In the genomic region with DNA sequence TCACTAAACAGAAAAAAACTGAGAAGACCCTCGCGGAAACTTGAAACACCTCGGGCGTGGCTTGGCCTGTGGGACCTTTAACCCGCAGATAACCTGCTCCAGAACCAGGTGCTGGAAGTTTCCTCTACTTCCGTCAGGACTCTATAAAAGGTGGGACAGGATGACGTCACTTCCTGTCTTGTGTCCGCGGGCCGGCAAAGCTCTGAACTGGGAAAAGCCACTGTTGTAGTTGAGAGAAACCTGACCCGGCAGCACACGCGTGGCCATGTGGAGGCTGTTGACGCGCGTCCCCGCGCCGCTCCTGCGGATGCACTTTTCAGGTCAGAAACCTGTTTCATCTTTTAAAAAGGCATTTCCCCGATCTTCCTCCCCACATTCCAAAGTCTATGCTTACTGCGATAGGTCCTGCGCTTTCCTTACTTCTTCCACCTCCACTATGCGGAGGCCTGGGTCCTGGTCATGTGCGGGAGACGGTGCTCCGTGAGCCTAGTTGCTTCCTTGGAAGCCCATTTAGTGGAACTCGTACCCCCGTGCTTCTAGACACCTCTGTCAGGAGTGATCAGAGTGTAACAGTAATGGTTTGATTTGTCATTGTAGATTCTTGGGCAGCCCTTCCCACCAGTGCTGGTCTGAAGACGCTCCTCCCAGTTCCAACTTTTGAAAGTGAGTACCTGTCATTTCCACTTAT, we compare ENCODE assay signal across 8 mouse cellular contexts. TPM values are rescaled to one million over a fixed set of nuclear protein-coding genes. Genes with fewer than 3 reads are reported as not detected.
DNase-seq lines count a peak whose midpoint lies in the region; ATAC-seq lines count a peak whose summit lies in the region.

A gene (plus strand): TSS at position 187 of the 688 bp plus-strand sequence.

- H3K27me3 ChIP-seq in hindbrain, embryonic 16.5 days (replicated peaks; ENCODE audit: control insufficient read depth, insufficient read depth, low read length) = no peaks in the 10 kb centered on the region

- peak; percentile 96 for ATAC-seq in hindbrain, embryonic 16.5 days

- peak within 1 kb of the TSS; percentile 57 for H3K27ac ChIP-seq in hindbrain, embryonic 16.5 days (ENCODE audit: low read depth, low read length)
- H3K27ac ChIP-seq in macrophage = peak within 1 kb of the TSS; percentile 34

- peak within 1 kb of the TSS; percentile 68 for H3K9ac ChIP-seq in hindbrain, embryonic 16.5 days (ENCODE audit: low read depth, low read length)

- H3K4me3 ChIP-seq in hindbrain, embryonic 16.5 days (ENCODE audit: low read length) = peak within 1 kb of the TSS; percentile 59
- H3K4me3 ChIP-seq in macrophage (ENCODE audit: inconsistent target) = peak within 1 kb of the TSS; percentile 86

- DNase-seq in WW6 (ENCODE audit: low read depth, low spot score) = peak; percentile 83
- DNase-seq in cerebellum, postnatal 4 days (ENCODE audit: low spot score in 2 of 2) = peak; percentile 78 to 90
- peak; percentile 95 for DNase-seq in gastrocnemius, adult 18-20 months (ENCODE audit: low spot score)
- DNase-seq in left cerebral cortex, adult 18-20 months (ENCODE audit: low spot score in 2 of 2) = peak; percentile 88 to 92
- DNase-seq in right cerebral cortex, adult 18-20 months = peak; percentile 89
- peak; percentile 29 for DNase-seq in urinary bladder, postnatal 10 days (ENCODE audit: low spot score)

- no peaks in the 10 kb centered on the region for H3K9me3 ChIP-seq in hindbrain, embryonic 16.5 days (ENCODE audit: control insufficient read depth, low read length)

- WGBS in hindbrain, embryonic 16.5 days = 1% methylated on average over 30 of the region's 30 CpGs
- WGBS in macrophage (ENCODE audit: missing documents) = under 1% methylated on average over 30 of the region's 30 CpGs

- H3K4me1 ChIP-seq in hindbrain, embryonic 16.5 days (ENCODE audit: control insufficient read depth, insufficient read depth, low read depth, low read length) = peaks cover 8% of the 10 kb centered on the region

- peaks cover 6% of the 10 kb centered on the region; the same call in 1 of the 2 replicates for H3K36me3 ChIP-seq in hindbrain, embryonic 16.5 days (ENCODE audit: control insufficient read depth, insufficient read depth, low read length)
- peaks cover 21% of the 10 kb centered on the region; the same call in 1 of the 2 replicates for H3K36me3 ChIP-seq in macrophage (ENCODE audit: inconsistent target)

- H3K4me2 ChIP-seq in hindbrain, embryonic 16.5 days (ENCODE audit: low read length) = peak within 1 kb of the TSS; percentile 88

- no peaks in the 10 kb centered on the region for H3K79me2 ChIP-seq in macrophage (ENCODE audit: inconsistent target)

RNA-seq across cellular contexts. Expression of the gene that starts here (rescaled TPM):
- total RNA-seq in gastrocnemius, adult 18-20 months (2021) = 10 to 100 TPM; 60.5 to 63.2 TPM
- 46.2 and 49.1 TPM in 2 replicates for polyA plus RNA-seq in hindbrain, embryonic 16.5 days (2015; fragmentation: Nextera tagmentation; extraction: Ambion mirVana)
- 10 to 100 TPM; 39.3 to 43.3 TPM for total RNA-seq in left cerebral cortex, adult 18-20 months (2021)
- total RNA-seq in macrophage (2018; cell fraction: chromatin; rRNA removed) = 10 to 100 TPM in 8 of 26 experiments, 1 to 10 TPM in 18; 2.5 to 12.3 (median 7.2) TPM
- 10 to 100 TPM; 18.7 to 33.6 (median 26.1) TPM for total RNA-seq in macrophage (2018; cell fraction: cytosol; rRNA removed)
- total RNA-seq in macrophage (2018; cell fraction: nucleus; rRNA removed) = 10 to 100 TPM in 13 of 26 experiments, 1 to 10 TPM in 13; 2.3 to 13.7 (median 9.9) TPM
- polyA plus RNA-seq in macrophage (2018) = 27.2 to 40.6 TPM (median 35.2 TPM) in 3 replicates

Comparison
In these comparisons a context has a peak if more than half of its experiments do, and no peak if none do; other contexts are left out.
1. Peak in every context shown above with its lines: DNase-seq, ATAC-seq, H3K4me3 ChIP-seq and H3K27ac ChIP-seq.
2. DNase-seq: peak in every context shown above with its lines; median percentile 95 in gastrocnemius, adult 18-20 months; 90 in left cerebral cortex, adult 18-20 months; 89 in right cerebral cortex, adult 18-20 months; 84 in cerebellum, postnatal 4 days; 83 in WW6; 29 in urinary bladder, postnatal 10 days.